Mouse (Mus musculus): ENCODE measurements around the gene Slc2a9.

The Slc2a9 gene

GRCm38 (mm10) chr5:38502992-38503391 is at the start of gene Slc2a9:
Gene Slc2a9, minus strand, starts transcription at chr5:38503143.
- no peak for DNase-seq (ENCODE audit: low spot score)

DNA sequence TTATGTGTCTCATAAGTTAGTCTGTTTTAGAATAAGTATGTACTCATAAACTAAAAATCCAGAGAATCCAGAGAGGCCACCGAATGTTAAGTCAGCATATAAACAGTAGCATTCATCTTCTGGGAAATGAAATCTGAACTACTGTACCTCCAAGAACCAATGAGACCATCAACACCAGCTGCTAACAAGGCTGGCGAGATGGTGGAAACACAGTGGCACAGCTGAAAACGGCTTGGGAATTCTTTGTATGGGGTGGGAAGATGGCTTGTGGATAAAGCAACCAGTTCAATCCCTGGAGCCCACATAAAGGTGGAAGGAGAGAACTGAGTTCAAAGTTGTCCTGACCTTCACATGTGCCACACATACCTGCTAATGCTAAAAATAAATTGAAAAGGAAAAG is 49.7 kb upstream of the Slc2a9 start:
- DNase-seq (ENCODE audit: low spot score): no peak

- no peak for DNase-seq (ENCODE audit: low spot score)
These were observed 47.4 kb upstream of the Slc2a9 start for GRCm38 (mm10) chr5:38550221-38550768.

- DNase-seq (ENCODE audit: low spot score): no peak
These were observed 46.5 kb upstream of the Slc2a9 start for GRCm38 (mm10) chr5:38549461-38549909.

DNA sequence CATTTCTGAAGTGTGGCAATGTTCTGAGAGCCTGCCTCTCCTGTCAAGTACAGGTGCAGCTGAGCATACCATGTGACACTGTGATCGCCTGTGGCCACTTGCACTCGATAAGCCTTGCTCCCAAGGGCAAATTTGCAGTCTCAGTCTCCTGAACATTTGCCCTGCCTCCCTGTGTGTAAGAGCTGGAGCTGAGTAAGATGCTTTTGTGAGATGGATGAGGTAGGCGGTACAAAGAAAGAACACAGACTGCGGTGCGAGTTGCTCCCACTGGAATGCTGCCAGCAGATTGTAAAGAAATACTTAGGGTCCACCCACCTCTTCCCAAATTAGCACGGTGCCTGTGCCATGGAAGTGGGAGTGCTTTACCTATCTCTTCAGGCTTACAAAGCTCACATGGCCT is 44.4 kb upstream of the Slc2a9 start:
- no peak for DNase-seq (ENCODE audit: low spot score)

DNA sequence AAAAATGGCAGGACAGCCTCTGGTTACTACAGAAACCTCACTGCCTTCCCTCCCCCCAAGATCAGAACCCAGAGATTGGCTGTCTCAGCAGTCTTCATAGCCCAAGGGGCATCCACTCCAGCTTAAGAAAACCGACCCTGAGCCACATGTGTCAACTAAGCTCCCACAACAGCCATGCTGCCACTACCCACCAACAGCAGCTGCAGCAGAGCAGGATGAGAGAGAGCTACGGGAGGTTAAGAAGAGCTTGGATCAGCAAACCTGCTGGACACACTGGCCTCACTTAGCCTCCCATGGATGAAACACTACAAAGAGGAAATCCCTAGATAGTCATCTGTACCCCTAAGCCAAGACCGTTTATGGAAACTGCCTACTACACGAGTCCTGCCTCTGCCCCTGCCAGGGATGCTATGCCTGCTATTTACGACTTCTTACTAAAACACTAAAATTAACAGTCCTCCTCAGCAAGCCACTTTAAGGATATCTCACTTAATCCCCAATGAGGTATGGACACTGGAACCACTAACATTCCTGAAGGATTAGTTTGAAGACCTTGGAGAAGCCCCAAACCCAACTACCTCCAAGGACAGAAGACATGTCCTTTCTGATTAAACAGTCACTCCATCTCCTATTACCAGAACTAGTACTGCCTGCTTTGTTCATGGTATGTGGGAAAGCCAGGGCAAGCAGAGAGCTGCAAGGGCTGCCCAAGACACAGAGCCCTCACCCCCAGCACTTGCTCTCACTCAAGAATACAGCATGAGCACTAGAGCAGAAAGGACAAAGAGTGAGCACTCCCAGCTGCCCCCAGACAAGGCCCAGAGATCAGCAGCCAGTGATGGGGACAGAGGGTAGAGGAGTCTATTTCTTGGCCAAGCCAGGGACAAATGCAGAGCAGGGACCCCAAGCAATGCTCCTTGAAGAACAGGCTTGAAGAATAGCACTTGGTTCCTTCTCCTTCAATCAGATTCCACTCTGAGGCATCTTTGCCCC is 41.8 kb upstream of the Slc2a9 start:
- no peak for DNase-seq (ENCODE audit: low spot score)

GRCm38 (mm10) chr5:38543496-38544217 is 40.7 kb upstream of the Slc2a9 start:
- no peak for DNase-seq (ENCODE audit: low spot score)

DNA sequence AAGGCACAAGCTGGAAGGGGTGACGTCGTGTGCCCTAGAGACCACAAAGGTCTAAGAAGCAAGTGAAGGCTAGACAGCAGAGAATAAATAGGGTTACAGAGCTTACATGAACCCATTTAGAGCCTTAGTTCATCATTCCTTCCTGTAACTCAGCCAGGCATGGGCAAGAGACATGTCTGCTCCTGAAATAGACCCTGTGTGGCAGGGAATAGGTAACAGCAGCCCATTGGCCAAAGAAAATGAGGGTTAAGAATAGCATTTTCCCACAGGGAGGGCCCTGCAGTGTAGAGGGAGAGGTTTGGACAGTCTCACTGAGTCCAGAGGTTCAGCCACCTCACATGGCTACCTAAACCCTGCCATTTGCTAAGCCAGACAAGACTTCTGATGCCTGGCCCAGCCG is 38.8 kb upstream of the Slc2a9 start:
- DNase-seq (ENCODE audit: low spot score): no peak

- DNase-seq (ENCODE audit: low spot score): no peak
These were observed 38.0 kb upstream of the Slc2a9 start for GRCm38 (mm10) chr5:38540898-38541297.

DNA sequence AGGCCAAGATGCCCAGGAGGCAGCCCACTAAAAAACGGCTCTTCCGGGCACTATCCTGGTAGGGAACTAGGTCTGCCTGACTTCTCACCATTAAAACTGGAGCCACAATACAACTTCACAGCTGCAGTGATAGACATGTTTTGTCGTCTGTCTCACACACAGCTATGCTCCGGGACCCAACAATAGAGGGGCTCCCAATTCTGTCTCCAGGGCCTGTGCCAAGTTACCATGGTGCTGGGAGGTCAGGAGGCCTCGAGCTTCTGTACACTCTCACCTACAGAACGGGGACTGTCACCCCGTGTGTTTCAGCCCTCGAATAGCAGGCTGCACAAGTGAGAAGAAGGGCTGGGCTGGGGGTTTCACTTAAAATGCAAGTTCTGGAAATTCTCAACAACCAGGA is 35.6 kb upstream of the Slc2a9 start:
- no peak for DNase-seq (ENCODE audit: low spot score)

GRCm38 (mm10) chr5:38537845-38538244 is 34.9 kb upstream of the Slc2a9 start:
- DNase-seq (ENCODE audit: low spot score): no peak

GRCm38 (mm10) chr5:38536822-38537221 is 33.9 kb upstream of the Slc2a9 start:
- DNase-seq (ENCODE audit: low spot score): no peak

GRCm38 (mm10) chr5:38532084-38532483 is 29.1 kb upstream of the Slc2a9 start:
- no peak for DNase-seq (ENCODE audit: low spot score)

DNA sequence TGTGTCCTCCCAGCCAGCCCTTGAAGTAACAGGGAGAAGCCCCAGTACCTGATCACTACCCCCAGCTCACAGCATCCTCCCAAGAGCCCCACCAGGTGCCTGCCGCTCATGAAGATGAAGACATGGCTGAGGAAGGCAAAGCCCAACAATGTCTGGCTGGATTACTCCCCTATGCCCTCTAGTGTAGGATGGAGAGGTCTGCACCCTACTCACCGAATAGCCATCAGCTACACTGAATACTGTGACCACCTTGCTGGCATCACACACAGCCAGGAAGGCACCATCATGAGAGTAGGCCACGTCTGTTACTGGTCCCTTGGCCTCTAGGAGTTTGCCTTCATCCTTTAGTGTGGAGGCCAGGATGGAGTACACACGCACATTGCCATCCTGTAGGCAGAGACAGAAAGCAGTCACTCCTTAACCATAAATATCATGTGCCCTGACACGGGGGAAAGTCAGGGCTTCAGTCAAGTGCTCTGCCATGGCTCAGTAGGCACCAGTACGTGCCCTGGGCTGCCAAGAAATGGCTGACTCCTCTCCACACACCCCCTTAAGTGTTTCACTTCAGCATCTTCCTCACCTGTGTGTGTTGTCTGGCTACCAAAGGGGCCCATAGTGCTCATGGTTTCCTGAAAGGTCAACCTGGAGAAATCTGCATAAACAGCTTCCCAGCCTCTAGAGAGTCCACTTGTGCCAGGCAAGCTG is 26.9 kb upstream of the Slc2a9 start:
- no peak for DNase-seq (ENCODE audit: low spot score)

DNA sequence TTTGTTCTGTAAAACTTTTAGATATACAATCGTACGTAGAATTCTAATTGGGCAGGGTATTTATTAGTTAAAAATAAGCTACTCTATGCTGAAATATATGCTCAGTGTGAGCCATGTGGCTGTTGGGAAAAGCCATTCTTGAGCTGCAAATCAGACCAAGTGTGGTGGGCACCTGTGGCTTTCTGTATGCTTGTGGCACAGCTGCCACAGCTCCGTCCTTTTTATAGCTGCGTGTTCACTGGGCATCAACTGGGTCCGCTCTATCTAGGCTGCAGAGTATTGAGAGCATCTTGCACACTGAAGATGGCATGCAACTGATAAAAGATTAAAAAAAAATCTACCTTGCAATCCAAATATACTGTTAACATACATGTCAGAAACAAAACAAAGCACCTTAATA is 20.0 kb upstream of the Slc2a9 start:
- no peak for DNase-seq (ENCODE audit: low spot score)

GRCm38 (mm10) chr5:38520838-38521237 is 17.9 kb upstream of the Slc2a9 start:
- no peak for DNase-seq (ENCODE audit: low spot score)

GRCm38 (mm10) chr5:38516267-38516666 is 13.3 kb upstream of the Slc2a9 start:
- DNase-seq (ENCODE audit: low spot score): no peak

GRCm38 (mm10) chr5:38512991-38513390 is 10.0 kb upstream of the Slc2a9 start:
- no peak for DNase-seq (ENCODE audit: low spot score)

GRCm38 (mm10) chr5:38509568-38509967 is 6.6 kb upstream of the Slc2a9 start:
- no peak for DNase-seq (ENCODE audit: low spot score)

- no peak for DNase-seq (ENCODE audit: low spot score)
These were observed 2.5 kb upstream of the Slc2a9 start for GRCm38 (mm10) chr5:38505435-38505765.

DNA sequence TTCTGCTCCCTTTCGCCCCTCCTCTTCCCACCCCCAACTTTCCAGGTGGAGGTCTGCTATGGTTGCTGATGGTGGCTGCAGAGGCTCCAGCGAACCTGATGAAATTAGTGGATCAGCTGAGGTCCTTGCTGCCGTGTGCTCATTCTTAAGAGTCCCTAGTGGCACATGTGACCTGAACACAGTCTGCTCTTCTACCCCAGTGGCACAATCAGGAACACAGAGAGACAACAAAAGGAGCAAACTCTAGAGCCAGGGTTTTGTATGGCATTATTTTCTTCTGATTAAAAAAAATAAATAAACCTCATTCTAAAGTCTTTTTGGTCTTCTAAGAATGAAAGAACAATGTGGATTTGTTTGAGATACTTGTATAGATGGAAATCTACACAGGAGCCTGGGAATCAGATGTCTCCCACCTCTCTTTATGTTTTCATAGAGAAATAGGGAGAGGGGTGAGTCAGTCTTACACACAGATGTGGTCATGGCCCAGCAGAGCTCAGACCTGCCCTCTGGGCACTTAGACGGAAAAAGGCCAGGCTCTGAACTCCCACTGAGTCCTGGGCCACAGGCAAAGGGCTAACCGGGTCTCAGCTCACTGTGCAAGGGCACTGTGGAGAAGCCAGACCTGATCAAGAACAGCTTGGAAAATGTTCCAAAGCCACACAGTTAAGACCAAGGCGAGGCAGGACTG is 1.9 kb upstream of the Slc2a9 start:
- no peak for DNase-seq (ENCODE audit: low spot score)

DNA sequence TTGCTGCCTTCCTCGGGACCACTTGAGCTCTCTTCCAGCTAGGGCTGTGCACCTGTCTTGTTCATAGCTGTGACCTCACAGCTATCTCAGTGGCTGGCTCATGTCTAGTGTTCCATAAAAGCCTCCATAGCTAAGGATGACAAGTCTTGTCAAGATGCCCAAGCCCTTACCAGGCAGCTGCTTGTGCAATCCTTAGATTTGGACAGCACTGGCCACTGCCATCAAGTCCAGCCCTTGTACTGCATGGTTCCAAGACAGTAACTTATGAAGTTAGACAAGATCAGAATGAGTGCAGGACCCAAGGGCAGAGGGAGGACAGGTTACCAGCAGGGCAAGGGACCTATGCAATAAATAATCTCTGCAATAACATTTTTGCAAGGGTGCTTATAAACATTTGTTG is 1.2 kb upstream of the Slc2a9 start:
- no peak for DNase-seq (ENCODE audit: low spot score)

Measured in ovary, postnatal 14 days (tissue).